Mouse (Mus musculus) frontal cortex, adult 2 months (tissue): Measurements from ENCODE around the gene Hs6st3. TPM values are rescaled to one million over a fixed set of nuclear protein-coding genes. Genes with fewer than 3 reads are reported as not detected.

ENCODE experiments used
- DNase-seq, 2 experiments: peaks; one replicate each; pipeline ENCODE4 v3.0.0; 2022; ENCODE audit warnings: low spot score in 1 of 2; ENCODE audit errors: extremely low spot score in 1 of 2
- polyA plus RNA-seq: library from polyadenylated mRNA; depleted of rRNA; stranded (reverse); fragments of >200 nt; gene quantifications from 2 replicates; pipeline ENCODE4 v1.2.3, GENCODE M21; 2012; rRNA removed

The Hs6st3 gene
- 10.0 and 11.1 TPM in 2 replicates for polyA plus RNA-seq

- no peak for DNase-seq
Measured at GRCm38 (mm10) chr14:119137906-119138785, at the start of gene Hs6st3. Gene Hs6st3, plus strand, starts transcription at chr14:119138341.

GRCm38 (mm10) chr14:119098851-119099569, 39.1 kb upstream of the Hs6st3 start, which contains the start of gene Uggt2:
Gene Uggt2, minus strand, starts transcription at chr14:119099430.
- peak; percentile 61 to 86 for DNase-seq

- DNase-seq = no peak
Measured at GRCm38 (mm10) chr14:119099570-119099891, 38.6 kb upstream of the Hs6st3 start.

GRCm38 (mm10) chr14:119107591-119107990, 30.6 kb upstream of the Hs6st3 start:
- DNase-seq = no peak

GRCm38 (mm10) chr14:119108776-119109301, 29.3 kb upstream of the Hs6st3 start:
- no peak for DNase-seq

- DNase-seq = no peak
Measured at GRCm38 (mm10) chr14:119109776-119110218, 28.3 kb upstream of the Hs6st3 start.

- DNase-seq = peak in 1 of 2 experiments; percentile 22
Measured at GRCm38 (mm10) chr14:119112558-119112957, 25.6 kb upstream of the Hs6st3 start.

GRCm38 (mm10) chr14:119123582-119123981, 14.6 kb upstream of the Hs6st3 start:
- peak in 1 of 2 experiments; percentile 15 for DNase-seq

GRCm38 (mm10) chr14:119124061-119124460, 14.1 kb upstream of the Hs6st3 start:
- peak in 1 of 2 experiments; percentile 24 for DNase-seq

GRCm38 (mm10) chr14:119125840-119126239, 12.3 kb upstream of the Hs6st3 start:
- no peak for DNase-seq

- DNase-seq = no peak
Measured at GRCm38 (mm10) chr14:119127330-119127729, 10.8 kb upstream of the Hs6st3 start.

- peak; percentile 81 to 93 for DNase-seq
Measured at GRCm38 (mm10) chr14:119137512-119137905, 632 bp upstream of the Hs6st3 start.

- DNase-seq = no peak
Measured at GRCm38 (mm10) chr14:119138786-119139100, 602 bp downstream of the Hs6st3 start.

GRCm38 (mm10) chr14:119139381-119139950, 1.3 kb downstream of the Hs6st3 start:
- no peak for DNase-seq

GRCm38 (mm10) chr14:119153088-119153487, 14.9 kb downstream of the Hs6st3 start:
- DNase-seq = no peak

- DNase-seq = no peak
Measured at GRCm38 (mm10) chr14:119193905-119194304, 55.8 kb downstream of the Hs6st3 start.

- peak in 1 of 2 experiments; percentile 35 for DNase-seq
Measured at GRCm38 (mm10) chr14:119203508-119203907, 65.4 kb downstream of the Hs6st3 start.

- peak; percentile 19 to 40 for DNase-seq
Measured at GRCm38 (mm10) chr14:119215576-119216309, 77.6 kb downstream of the Hs6st3 start.

GRCm38 (mm10) chr14:119227709-119228338, 89.7 kb downstream of the Hs6st3 start:
- DNase-seq = no peak

GRCm38 (mm10) chr14:119233598-119233997, 95.5 kb downstream of the Hs6st3 start:
- no peak for DNase-seq
